Mouse (Mus musculus) retina, postnatal 1 day (tissue): Measurements from ENCODE around the gene Gipc3.

Source experiments
- DNase-seq: peaks from one replicate; pipeline ENCODE4 v3.0.0-alpha.2; 2012

Gene Gipc3

DNA sequence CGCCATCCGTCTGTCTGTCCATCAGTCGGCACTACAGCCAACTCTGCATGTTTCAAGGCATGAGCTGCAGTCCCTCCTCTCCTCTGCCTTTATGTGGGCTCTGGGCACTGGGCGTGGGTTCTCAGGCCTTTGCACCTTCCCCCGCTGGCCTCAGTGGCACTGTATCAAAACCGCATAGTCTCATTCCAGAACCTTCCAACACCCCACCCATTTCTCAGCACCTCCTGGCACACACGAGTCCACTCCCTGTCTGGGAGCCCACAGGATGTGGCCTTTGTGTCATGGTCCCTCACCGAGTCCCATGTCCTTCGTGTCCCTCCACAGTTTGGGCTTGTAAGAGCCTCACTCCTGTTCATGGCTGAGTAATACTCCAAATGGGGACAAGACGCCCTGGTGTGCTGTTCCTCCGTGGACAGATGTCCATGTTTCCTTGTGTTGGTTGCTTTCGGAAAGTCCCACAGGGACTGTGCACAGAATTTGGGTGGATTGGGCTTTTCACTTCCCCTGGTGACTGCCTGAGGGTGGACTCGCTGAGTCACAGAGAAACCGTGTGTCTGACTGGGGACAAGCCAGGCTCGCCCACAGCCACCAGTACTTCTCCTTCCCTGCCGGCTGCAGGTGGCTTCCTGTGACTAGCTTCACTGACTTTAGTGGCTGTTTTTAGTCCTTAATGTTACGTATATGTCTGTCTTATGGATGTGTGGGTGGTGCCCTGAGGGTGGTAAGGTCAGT, 44.5 kb downstream of the Gipc3 start:
- DNase-seq = no peak

DNA sequence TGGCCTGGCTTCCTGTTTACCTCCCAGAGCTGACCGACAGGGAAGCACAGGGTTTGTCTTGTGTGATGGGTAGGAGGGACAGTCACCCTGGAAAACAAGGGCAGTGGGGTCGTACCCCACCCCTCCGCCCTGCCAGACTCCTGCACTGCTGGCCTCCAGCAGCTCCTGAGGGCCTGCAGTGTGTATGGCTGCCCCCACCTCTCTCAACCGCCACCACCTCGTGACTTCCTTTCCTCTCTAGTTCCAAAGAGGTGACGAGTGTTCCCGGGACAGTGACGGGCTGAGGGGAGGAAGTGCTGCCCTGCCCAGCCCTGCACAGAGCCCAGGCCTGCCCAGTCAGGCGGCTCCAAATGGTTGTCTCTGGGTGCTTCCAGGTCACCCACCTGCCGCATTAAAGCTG, 45.2 kb downstream of the Gipc3 start:
- DNase-seq = no peak

DNA sequence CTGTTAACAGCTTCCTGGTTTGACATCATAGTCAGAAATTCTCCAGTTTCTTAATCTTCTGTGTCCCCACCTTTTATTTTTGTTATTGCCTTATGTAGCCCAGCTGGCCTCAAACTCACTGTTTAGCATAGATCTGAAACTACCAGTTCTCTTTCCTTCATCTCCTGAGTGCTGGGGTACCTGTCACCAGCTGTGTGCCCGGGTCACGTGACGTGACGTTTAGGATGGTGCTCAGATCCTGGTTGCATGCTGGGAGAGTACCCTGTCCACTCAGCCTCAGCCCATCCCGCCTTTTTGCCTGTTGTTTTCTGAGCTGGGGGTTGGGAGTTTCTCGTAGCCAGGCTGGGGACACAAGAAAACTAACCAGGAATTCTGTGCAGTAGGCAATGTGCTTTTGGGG, 45.8 kb downstream of the Gipc3 start:
- DNase-seq = no peak

DNA sequence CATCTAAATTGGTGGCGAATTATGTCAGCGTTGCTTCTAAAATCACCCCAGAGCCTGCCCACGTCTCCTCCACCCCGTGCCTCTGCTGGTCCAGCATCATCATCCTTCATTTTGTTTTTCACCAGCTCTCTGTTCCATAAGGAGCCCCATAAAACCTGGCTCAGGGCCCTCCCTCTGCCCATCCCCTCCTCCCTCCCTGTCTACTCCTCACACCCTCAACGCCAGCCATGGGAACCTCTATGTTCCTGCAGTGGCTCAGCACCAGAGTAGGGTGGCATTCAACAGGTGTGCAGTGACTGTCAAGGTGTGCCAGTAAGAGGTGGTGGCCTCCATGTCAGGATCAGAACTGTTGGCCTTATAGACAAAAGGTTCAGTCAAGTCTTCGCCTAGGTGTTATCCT, 47.9 kb downstream of the Gipc3 start:
- no peak for DNase-seq

DNA sequence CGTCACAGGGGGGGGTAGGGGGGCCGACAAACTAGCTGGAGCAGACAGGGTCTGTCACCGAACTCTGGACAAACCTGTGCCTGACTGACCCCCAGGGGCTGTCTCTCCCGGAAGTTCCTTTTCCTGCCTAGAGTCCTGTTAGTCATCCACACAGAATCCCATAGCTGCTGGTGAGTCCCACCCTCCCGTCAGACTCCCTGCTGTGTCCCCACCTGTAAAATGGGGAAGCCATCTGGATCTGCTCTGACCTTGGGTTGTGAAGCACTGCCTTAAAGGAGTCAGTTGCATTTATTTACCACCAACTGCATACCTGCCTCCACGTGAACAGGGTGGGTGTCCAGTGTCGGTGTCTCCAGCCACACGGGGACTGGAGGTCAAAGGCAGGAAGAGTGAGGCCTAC, 48.6 kb downstream of the Gipc3 start:
- no peak for DNase-seq

DNA sequence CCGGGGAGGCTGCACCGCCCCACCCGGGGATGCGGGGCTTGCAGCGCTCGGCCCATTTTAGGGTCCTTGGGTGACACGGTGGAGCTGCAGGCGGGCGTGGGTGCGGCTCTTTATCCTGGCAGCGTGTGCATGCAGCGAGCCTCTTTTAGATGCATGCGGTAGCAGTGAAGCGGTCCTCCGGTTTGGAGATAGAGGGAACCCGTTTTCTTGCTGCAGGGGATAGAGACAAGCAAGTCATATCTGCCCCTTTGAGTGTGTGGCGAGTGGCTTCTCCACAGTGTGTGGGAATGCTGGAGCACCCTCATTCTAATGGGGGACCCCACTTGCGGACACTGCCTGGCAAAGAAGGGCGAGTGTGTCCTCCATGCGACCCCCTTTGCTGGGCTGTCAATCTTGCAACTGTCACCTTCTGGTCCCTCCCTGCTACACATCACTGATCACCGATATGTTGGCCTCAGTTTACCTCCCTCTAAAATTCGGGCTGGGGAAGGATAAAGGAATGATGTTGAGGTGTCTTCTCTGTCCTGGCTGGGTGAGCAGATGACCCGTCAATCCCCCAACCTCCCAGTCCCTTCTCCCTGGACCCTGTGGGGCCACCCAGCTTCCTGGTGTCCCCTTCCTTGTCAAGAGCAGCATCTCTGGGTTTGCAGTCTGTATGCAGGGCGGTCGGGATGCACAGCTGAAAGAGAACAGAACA, 49.6 kb downstream of the Gipc3 start:
- no peak for DNase-seq

DNA sequence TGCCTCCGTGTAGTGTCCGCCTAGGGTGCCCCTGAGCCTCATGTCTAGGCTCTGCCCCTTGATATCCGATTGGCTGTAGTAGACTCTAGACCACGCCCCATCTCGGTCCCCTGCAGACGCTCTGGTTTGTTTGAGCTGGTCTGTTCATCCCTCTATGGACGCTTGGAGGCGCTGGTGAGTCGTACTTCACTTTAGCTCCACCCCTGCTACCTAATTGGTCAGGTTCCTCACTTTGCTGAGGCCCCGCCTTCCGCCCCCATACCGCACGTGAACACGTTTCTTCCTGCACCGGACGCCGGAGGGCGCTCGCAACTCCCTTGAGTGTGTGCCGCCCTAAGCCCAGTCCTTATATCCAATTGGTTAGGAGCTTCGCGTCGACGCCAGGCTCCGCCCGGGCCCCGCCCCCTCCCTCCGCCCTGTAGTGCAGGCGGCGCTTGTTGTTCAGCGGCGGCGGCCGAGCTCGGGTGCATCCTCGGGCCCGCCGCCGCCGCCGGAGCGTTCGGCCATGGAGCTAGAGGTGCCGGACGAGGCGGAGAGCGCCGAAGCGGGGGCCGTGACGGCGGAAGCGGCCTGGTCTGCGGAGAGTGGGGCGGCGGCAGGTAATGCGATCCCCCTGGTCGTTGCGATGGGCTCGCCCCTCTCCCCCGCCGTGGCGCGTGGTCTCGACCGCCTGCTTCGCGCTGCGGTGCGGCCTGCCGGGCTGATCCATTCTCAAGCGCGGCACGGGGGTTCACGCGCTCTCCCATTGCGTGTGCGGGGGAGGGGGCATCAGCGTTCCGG, 50.3 kb downstream of the Gipc3 start, which contains the start of gene Pip5k1c:
TSS of gene Pip5k1c (plus strand) at position 410 of the 780 bp plus-strand sequence.
- peak; percentile 100 for DNase-seq

DNA sequence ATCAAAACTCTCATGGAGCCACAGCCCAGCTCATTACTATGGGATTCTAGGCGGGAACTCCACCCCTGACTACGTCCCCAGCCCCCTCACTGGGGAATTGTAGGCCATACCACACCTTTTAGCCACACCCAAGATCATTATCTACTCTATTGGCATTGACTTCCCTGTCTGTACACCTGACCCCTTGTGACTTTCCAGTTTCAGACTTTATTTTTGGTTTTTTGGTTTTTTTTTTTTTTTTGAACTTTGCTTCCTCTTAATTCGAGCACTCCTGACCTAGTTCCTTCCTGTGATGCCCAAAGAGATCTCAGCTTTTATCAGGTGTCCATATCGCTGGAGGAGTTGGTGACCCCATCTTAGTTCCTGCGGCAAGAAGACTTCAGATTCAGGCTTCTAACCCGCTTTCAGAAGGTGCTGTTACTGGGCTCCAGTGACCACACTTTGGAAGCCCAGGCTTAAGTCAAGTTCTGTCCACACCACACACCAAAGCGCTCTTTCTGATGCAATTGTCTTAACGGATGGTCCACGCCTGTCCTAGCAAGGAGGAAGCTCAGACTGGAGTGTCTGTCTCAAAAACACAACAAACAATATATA, 51.5 kb downstream of the Gipc3 start, which contains the start of gene Tjp3:
TSS of gene Tjp3 (minus strand) at position 71 of the 594 bp plus-strand sequence.
- DNase-seq = no peak

DNA sequence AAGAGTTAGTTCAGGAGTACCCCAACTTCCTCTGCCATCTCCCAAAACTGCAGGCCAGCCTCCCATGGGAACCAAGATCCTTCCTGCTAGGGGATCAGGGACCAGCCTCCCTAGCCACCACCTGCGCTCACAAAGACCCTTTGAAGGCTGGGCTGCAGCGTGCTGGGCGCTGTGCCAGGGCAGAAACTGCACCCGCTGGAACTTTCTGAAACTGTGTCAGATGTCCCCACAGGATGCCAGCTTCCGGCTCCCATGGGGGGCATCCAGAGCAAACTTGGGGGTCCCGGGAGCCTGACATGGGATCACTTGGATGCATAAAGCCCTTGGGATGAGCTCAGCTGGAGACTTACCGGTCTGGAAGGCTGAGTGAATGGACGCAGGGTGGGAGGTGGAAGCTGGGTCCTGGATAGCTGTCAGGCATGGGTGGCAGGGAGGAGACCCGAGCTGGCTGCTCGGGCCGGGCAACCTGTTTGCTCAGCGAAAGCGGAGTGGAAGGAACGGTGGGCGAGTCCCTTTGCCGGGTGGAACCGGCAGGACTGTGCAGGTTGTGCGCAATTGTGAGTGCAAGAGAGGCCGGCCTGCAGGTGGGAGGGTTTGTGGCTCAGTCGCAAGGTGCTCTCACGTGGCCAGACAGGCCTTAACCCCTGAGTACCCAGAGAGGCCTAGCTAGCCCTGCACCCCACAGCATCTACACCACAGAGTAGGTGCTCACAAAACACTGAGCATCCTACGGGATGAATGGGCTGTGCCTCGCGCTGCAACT, 52.2 kb downstream of the Gipc3 start:
- DNase-seq = peak; percentile 59

DNA sequence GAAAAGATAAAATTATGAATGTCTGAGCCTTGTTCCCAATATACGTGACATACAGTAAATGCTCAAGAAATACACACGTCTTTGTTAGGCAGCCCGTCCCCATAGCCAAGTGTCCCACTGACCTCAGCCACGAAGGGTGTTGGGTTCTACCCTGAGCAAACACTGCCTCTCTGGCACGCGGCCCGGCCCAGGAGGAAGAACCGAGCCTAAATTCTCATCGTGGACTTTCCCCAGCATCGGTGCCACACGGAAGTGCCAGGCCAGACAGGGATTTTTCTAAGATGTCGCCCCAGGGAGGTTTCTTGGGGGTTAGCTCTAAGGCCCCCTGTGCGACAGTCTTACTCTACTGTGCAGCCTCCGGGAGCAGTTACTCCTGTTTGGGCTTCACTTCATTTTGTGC, 53.3 kb downstream of the Gipc3 start:
- no peak for DNase-seq

DNA sequence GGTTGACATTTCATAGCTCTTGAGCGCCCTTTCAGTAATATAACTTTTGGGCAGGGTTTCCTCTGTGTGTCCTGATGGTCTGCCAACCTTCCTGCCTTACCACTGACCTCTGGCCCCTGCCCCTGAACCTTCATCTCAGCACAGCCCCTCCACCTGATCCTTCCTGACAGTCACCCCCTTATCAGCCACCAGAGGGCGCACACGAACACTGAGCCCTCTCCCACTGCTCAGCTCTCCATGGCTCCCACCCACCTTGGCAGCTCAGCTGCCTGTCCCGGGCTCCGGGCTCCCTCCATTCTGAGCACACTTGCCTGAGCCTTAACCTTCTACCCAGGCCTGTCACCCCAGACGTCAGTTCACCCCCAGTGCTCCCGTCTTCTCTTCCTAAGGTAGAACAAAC, 53.8 kb downstream of the Gipc3 start:
- DNase-seq = peak; percentile 86

DNA sequence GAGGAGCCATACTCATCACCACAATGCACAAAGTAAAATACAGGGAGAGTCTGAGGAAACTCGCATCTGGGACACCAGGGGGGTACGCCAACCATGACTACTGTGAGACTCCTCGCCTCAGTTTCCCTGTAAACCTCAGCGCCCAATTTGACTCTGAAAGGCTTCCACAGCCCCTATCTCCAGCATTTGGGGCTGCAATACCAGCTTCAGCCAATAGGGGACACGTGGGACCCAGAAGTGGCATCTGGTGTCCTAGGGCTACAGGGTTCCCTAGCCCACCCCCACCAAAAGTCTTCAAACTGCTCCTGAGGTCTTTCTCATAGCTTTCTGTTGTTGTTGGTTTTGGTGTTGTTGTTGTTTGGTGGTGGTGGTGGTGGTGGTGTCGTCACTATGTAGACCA, 54.5 kb downstream of the Gipc3 start:
- peak; percentile 56 for DNase-seq

DNA sequence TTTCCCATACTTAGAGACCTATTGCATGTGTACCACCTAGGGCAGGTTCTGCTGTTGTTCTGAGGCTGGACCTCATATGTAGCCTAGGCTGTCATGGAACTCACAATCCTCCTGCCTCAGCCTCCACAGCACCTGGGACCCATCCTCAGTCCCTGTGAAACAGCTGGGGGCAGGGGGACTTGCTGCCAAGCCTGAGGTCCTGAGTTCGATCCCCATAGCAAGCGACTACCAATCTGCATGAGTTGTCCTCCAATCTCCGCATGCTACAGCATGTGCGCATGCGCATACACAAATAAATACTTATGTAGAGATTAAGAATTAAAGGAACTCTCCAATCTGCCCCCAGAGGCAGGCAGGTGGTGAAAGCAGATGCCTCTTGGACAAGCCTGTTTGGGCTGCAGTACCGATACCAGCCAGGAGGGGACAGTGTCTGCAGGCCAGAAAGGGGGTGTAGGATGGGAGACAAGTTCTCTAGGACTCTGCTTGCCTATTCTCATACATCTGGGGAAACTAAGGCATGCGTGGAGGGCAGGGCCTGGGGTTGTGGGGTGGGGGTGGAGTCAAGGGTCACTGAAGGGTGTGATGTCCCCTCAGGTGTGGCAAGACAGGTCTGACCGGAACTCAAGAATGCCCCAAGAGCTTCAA, 55.4 kb downstream of the Gipc3 start:
- DNase-seq = peak; percentile 69

DNA sequence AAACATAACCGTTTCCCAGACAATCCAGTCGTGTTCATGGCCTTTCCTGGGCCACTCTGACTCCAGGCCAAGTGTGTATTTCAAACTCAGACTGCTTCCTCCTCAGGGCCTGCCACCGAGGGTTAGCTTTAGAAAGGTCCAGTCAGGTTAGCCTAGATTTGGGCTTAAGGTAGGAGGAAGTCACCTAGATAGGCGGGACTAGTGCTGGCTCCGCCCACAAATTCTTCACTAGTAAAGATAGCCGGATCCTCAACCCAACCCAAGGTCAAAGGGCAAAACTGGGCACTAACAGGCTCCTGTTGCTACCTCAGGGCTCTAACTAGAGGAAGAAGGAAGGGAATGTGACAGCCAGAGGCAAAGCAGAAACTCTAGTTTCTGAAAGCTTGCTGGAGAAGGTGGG, 56.5 kb downstream of the Gipc3 start:
- DNase-seq = no peak

DNA sequence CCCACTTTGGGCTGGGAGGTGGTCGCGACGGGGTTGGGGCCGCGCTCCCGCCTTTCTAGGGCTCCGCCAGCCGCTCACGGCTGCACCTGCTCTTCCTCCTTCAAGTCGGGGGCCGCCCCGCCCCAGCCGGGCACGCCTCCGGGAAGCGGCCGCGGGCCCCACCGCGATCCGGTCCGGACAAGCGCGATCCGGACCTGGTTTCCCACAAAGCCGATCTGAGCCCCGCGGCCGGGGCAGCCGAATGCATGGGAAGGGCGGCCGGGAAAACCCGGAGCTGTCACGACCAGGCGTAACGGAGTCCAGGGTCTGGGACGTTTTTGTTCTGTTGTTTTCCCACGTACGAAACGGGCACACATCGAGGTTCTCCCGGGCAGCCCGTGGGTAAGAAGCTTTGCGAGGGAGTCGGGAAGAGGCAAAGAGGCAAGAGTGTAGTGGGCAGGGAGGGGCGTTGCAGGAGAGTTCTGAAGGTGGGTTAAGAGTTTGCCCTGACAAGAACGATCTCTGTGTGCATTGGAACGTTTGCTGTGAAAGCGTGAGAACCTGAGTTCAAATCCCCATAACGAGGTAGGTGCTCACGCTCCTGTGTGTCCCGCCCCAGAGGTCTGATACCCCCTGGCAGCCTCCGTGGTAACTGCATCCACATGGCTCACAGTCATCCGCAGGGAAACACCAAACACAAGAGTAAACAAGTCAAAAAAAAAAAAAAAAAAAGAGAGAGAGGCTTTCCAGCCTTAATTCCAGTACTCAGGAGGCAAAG, 57.2 kb downstream of the Gipc3 start:
- peak; percentile 94 for DNase-seq
